Mouse (Mus musculus): Measurements from ENCODE around the gene Atp1b1. TPM values are rescaled to one million over a fixed set of nuclear protein-coding genes. Genes with fewer than 3 reads are reported as not detected.

Atp1b1 gene
- total and polyA plus RNA-seq, 3 experiments = 0.17 to 0.32 (median 0.23) TPM

Other genes with a start within 250 kb of the Atp1b1 start
- gene Slc19a2, start 209.3 kb downstream of the Atp1b1 start, total RNA-seq (2012; rRNA removed) = 15.1 and 16.8 TPM in 2 replicates
- 26.1 and 28.4 TPM in 2 replicates for gene Slc19a2, start 209.3 kb downstream of the Atp1b1 start, total RNA-seq (2014; rRNA removed)
- gene Slc19a2, start 209.3 kb downstream of the Atp1b1 start, polyA plus RNA-seq (2012; ENCODE audit: insufficient read length, low read depth) = 10.9 and 11.6 TPM in 2 replicates
- 9.4 and 10.6 TPM in 2 replicates for gene Ccdc181, start 182.8 kb downstream of the Atp1b1 start, total RNA-seq (2012; rRNA removed)
- 8.8 and 12.2 TPM in 2 replicates for gene Ccdc181, start 182.8 kb downstream of the Atp1b1 start, total RNA-seq (2014; rRNA removed)
- 12.1 and 14.6 TPM in 2 replicates for gene Ccdc181, start 182.8 kb downstream of the Atp1b1 start, polyA plus RNA-seq (2012; ENCODE audit: insufficient read length, low read depth)
- 23.5 and 28.4 TPM in 2 replicates for gene Nme7, start 154.2 kb downstream of the Atp1b1 start, total RNA-seq (2012; rRNA removed)
- 33.2 and 35.9 TPM in 2 replicates for gene Nme7, start 154.2 kb downstream of the Atp1b1 start, total RNA-seq (2014; rRNA removed)
- 25.3 and 29.0 TPM in 2 replicates for gene Nme7, start 154.2 kb downstream of the Atp1b1 start, polyA plus RNA-seq (2012; ENCODE audit: insufficient read length, low read depth)
- gene Blzf1, start 150.9 kb downstream of the Atp1b1 start, total RNA-seq (2012; rRNA removed) = 13.7 and 17.5 TPM in 2 replicates
- 21.9 and 22.2 TPM in 2 replicates for gene Blzf1, start 150.9 kb downstream of the Atp1b1 start, total RNA-seq (2014; rRNA removed)
- gene Blzf1, start 150.9 kb downstream of the Atp1b1 start, polyA plus RNA-seq (2012; ENCODE audit: insufficient read length, low read depth) = 18.8 and 24.7 TPM in 2 replicates